Mouse (Mus musculus): ENCODE data around the gene Ralgps2. TPM values are rescaled to one million over a fixed set of nuclear protein-coding genes. Genes with fewer than 3 reads are reported as not detected.

The Ralgps2 gene
- total RNA-seq, 1 experiment, result 40.6 TPM

DNA sequence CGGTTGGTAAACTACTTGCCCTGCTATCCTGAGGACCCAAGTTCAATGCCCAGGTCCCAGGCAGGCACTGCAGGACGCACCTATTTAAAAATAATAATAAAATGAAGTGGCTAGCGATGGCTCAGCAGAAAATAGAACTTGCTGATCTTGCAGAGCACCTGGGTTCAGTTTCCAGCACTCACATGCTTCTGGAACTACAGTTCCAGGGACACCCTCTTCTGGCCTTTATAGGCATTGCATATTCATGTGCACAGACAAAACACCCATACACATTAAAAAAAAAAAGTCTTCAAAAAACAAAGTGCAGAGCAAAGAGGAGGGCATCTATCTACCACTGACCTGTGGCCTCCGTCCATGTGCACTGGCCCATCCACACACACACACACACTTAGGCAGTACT is 47.9 kb downstream of the Ralgps2 start:
- in situ Hi-C loops (cut with MboI; ENCODE audit: low sequenced_read_pairs in 2 of 2, unreplicated experiment in 2 of 2), result no loop called here
- peak; percentile 61; the same call in 1 of the 2 replicates for TF ChIP-seq ZNF384 (IDR thresholded peaks at IDR 0.05; ENCODE audit: low read depth, low read length)
- no peak for TF ChIP-seq ZC3H11A (IDR thresholded peaks at IDR 0.05; ENCODE audit: borderline replicate concordance, low read depth, low read length)

DNA sequence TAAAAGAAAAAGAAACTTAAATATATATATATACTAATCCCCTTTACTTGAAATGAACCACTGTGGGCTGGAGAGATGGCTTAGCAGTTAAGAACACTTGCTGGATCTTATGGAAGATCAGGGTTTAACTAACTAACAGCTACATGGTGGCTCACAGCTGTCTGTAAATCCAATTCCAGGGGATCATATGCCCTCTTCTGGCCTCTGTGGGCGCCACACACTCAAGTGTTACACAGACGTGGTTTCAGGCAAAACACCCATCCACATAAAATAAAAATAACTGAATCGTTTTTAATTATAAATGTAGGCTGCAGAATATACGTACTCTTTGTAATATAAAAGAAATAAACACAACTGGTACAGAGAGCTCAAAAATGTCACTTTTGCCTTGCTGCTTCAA is 50.6 kb downstream of the Ralgps2 start:
- TF ChIP-seq HCFC1 (IDR thresholded peaks at IDR 0.05; ENCODE audit: borderline replicate concordance, insufficient read depth, low read length) (no peak), ZNF384 (IDR thresholded peaks at IDR 0.05; ENCODE audit: low read depth, low read length) (no peak), MAFK (IDR thresholded peaks at IDR 0.05; ENCODE audit: insufficient read depth, low read depth, low read length) (no peak), ZC3H11A (IDR thresholded peaks at IDR 0.05; ENCODE audit: borderline replicate concordance, low read depth, low read length) (no peak), CHD2 (IDR thresholded peaks at IDR 0.05; ENCODE audit: low read depth, low read length) (no peak)
- H3K4me1 ChIP-seq (ENCODE audit: control insufficient read depth in 2 of 2, insufficient read depth in 2 of 2, low read length in 2 of 2, poor library complexity in 1 of 2), result no peaks in the 10 kb centered on the region
- no peak for DNase-seq (ENCODE audit: low read depth, low spot score)
- no peak overlapping the region for H3K4me3 ChIP-seq (ENCODE audit: insufficient read depth in 1 of 2, low read depth in 1 of 2, low read length in 2 of 2, poor library complexity in 1 of 2, severe bottlenecking in 1 of 2)
- in situ Hi-C loops (cut with MboI; ENCODE audit: low sequenced_read_pairs in 2 of 2, unreplicated experiment in 2 of 2), result no loop called here
- peaks cover 6% of the 10 kb centered on the region for H3K36me3 ChIP-seq (ENCODE audit: control insufficient read depth, insufficient read depth, low read length, poor library complexity, severe bottlenecking)
- no peak overlapping the region for H3K27ac ChIP-seq (ENCODE audit: insufficient read depth, low read depth, low read length, poor library complexity, severe bottlenecking)
- no peak overlapping the region for H3K9ac ChIP-seq (ENCODE audit: insufficient read depth, low read depth, low read length, poor library complexity, severe bottlenecking)
- H3K9me3 ChIP-seq (ENCODE audit: control insufficient read depth, insufficient read depth, low read depth, low read length), result no peaks in the 10 kb centered on the region

More for the DNA sequence above, 47.9 kb downstream of the Ralgps2 start:
- H3K9ac ChIP-seq (ENCODE audit: insufficient read depth, low read depth, low read length, poor library complexity, severe bottlenecking), result no peak overlapping the region
- H3K4me1 ChIP-seq (ENCODE audit: control insufficient read depth in 2 of 2, insufficient read depth in 2 of 2, low read length in 2 of 2, poor library complexity in 1 of 2), result no peaks in the 10 kb centered on the region
- peaks cover 6% of the 10 kb centered on the region; the same call in 1 of the 2 replicates for H3K36me3 ChIP-seq (ENCODE audit: control insufficient read depth, insufficient read depth, low read length, poor library complexity, severe bottlenecking)
- H3K27ac ChIP-seq (ENCODE audit: insufficient read depth, low read depth, low read length, poor library complexity, severe bottlenecking), result no peak overlapping the region
- peak; percentile 15 for DNase-seq (ENCODE audit: low read depth, low spot score)
- no peaks in the 10 kb centered on the region for H3K9me3 ChIP-seq (ENCODE audit: control insufficient read depth, insufficient read depth, low read depth, low read length)
- no peak overlapping the region for H3K4me3 ChIP-seq (ENCODE audit: insufficient read depth in 1 of 2, low read depth in 1 of 2, low read length in 2 of 2, poor library complexity in 1 of 2, severe bottlenecking in 1 of 2)

DNA sequence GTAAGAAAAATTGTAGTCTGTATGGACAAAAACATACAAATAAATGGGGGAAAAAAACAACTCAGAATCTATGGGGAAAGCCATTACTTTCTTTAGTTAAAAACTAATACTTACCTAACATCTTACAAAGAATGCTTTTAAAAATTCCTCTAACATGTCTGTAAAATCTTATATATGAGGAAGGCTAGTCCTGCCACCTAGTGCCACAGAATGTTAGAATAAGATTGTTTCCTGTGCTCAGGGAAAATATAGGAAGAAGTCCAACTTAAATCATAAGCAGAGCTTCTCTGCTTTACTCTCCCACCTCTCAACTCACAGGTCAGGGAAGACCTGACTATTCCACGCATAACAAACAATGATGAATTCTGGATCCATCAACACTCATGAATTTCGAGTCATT is 53.5 kb downstream of the Ralgps2 start:
- Histone ChIP-seq H3K9ac (ENCODE audit: insufficient read depth, low read depth, low read length, poor library complexity, severe bottlenecking) (no peak overlapping the region), H3K4me3 (ENCODE audit: insufficient read depth in 1 of 2, low read depth in 1 of 2, low read length in 2 of 2, poor library complexity in 1 of 2, severe bottlenecking in 1 of 2) (no peak overlapping the region), H3K27ac (ENCODE audit: insufficient read depth, low read depth, low read length, poor library complexity, severe bottlenecking) (no peak overlapping the region), H3K36me3 (ENCODE audit: control insufficient read depth, insufficient read depth, low read length, poor library complexity, severe bottlenecking) (peaks cover 14% of the 10 kb centered on the region), H3K9me3 (ENCODE audit: control insufficient read depth, insufficient read depth, low read depth, low read length) (no peaks in the 10 kb centered on the region), H3K4me1 (ENCODE audit: control insufficient read depth in 2 of 2, insufficient read depth in 2 of 2, low read length in 2 of 2, poor library complexity in 1 of 2) (no peaks in the 10 kb centered on the region)
- DNase-seq (ENCODE audit: low read depth, low spot score), result no peak
- TF ChIP-seq HCFC1 (IDR thresholded peaks at IDR 0.05; ENCODE audit: borderline replicate concordance, insufficient read depth, low read length), result no peak
- no peak for TF ChIP-seq CHD2 (IDR thresholded peaks at IDR 0.05; ENCODE audit: low read depth, low read length)
- no peak for TF ChIP-seq ZNF384 (IDR thresholded peaks at IDR 0.05; ENCODE audit: low read depth, low read length)
- TF ChIP-seq MAFK (IDR thresholded peaks at IDR 0.05; ENCODE audit: insufficient read depth, low read depth, low read length), result no peak
- TF ChIP-seq ZC3H11A (IDR thresholded peaks at IDR 0.05; ENCODE audit: borderline replicate concordance, low read depth, low read length), result no peak
- in situ Hi-C loops (cut with MboI; ENCODE audit: low sequenced_read_pairs in 2 of 2, unreplicated experiment in 2 of 2), result no loop called here

DNA sequence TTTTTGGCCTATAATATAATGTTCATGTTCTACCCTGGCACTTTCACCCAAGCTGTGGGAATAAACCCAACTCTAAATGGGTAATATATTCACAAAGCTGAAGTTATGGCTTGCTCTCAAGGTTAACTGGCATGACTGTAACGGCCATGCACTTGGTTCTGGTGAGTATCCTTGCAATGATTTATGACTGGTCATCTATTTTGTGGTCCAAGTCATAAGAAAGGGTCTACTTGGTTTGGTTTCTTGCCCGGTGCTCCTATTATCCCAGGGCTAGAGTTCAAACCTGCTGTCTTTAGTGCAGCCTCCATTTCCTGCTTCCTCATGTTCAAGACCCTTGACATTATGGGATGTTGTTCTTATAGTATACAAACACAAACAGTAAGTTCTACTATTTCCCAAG is 54.6 kb downstream of the Ralgps2 start:
- no peak for DNase-seq (ENCODE audit: low read depth, low spot score)
- H3K27ac ChIP-seq (ENCODE audit: insufficient read depth, low read depth, low read length, poor library complexity, severe bottlenecking), result no peak overlapping the region
- H3K4me1 ChIP-seq (ENCODE audit: control insufficient read depth in 2 of 2, insufficient read depth in 2 of 2, low read length in 2 of 2, poor library complexity in 1 of 2), result no peaks in the 10 kb centered on the region
- no peak for TF ChIP-seq ZC3H11A (IDR thresholded peaks at IDR 0.05; ENCODE audit: borderline replicate concordance, low read depth, low read length)
- no peak for TF ChIP-seq MAFK (IDR thresholded peaks at IDR 0.05; ENCODE audit: insufficient read depth, low read depth, low read length)
- no peak for TF ChIP-seq ZNF384 (IDR thresholded peaks at IDR 0.05; ENCODE audit: low read depth, low read length)
- no peak for TF ChIP-seq HCFC1 (IDR thresholded peaks at IDR 0.05; ENCODE audit: borderline replicate concordance, insufficient read depth, low read length)
- no peak for TF ChIP-seq CHD2 (IDR thresholded peaks at IDR 0.05; ENCODE audit: low read depth, low read length)
- peaks cover 14% of the 10 kb centered on the region for H3K36me3 ChIP-seq (ENCODE audit: control insufficient read depth, insufficient read depth, low read length, poor library complexity, severe bottlenecking)
- in situ Hi-C loops (cut with MboI; ENCODE audit: low sequenced_read_pairs in 2 of 2, unreplicated experiment in 2 of 2), result no loop called here
- no peak overlapping the region for H3K9ac ChIP-seq (ENCODE audit: insufficient read depth, low read depth, low read length, poor library complexity, severe bottlenecking)
- no peaks in the 10 kb centered on the region for H3K9me3 ChIP-seq (ENCODE audit: control insufficient read depth, insufficient read depth, low read depth, low read length)
- no peak overlapping the region for H3K4me3 ChIP-seq (ENCODE audit: insufficient read depth in 1 of 2, low read depth in 1 of 2, low read length in 2 of 2, poor library complexity in 1 of 2, severe bottlenecking in 1 of 2)

DNA sequence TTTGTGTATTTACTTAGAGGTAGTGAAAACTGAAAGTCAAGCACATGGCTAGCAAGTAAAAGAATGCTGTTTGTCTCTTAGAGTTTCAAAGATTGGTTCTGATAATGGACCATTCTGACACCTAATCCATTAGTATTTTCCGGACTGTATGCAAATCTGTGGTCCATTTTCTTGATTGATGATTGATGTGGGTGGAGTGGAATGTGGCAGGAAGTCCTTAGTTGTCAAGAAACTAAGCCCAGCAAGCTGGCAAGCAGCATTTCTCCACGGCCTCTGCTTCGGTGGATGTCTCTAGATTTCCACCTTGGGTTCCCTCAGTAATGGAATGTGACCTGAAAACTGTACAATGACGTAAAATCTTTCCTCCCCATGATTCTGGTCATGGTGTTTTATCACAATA is 68.8 kb downstream of the Ralgps2 start:
- H3K27ac ChIP-seq (ENCODE audit: insufficient read depth, low read depth, low read length, poor library complexity, severe bottlenecking), result no peak overlapping the region
- H3K36me3 ChIP-seq (ENCODE audit: control insufficient read depth, insufficient read depth, low read length, poor library complexity, severe bottlenecking), result no peaks in the 10 kb centered on the region
- H3K4me3 ChIP-seq (ENCODE audit: insufficient read depth in 1 of 2, low read depth in 1 of 2, low read length in 2 of 2, poor library complexity in 1 of 2, severe bottlenecking in 1 of 2), result no peak overlapping the region
- no peaks in the 10 kb centered on the region for H3K9me3 ChIP-seq (ENCODE audit: control insufficient read depth, insufficient read depth, low read depth, low read length)
- TF ChIP-seq HCFC1 (IDR thresholded peaks at IDR 0.05; ENCODE audit: borderline replicate concordance, insufficient read depth, low read length) (no peak), CHD2 (IDR thresholded peaks at IDR 0.05; ENCODE audit: low read depth, low read length) (no peak), ZNF384 (IDR thresholded peaks at IDR 0.05; ENCODE audit: low read depth, low read length) (0 out of 2 replicates have a peak, but pooled peaks have one; percentile 19), MAFK (IDR thresholded peaks at IDR 0.05; ENCODE audit: insufficient read depth, low read depth, low read length) (no peak), ZC3H11A (IDR thresholded peaks at IDR 0.05; ENCODE audit: borderline replicate concordance, low read depth, low read length) (no peak)
- in situ Hi-C loops (cut with MboI; ENCODE audit: low sequenced_read_pairs in 2 of 2, unreplicated experiment in 2 of 2), result no loop called here
- no peak for DNase-seq (ENCODE audit: low read depth, low spot score)
- no peaks in the 10 kb centered on the region for H3K4me1 ChIP-seq (ENCODE audit: control insufficient read depth in 2 of 2, insufficient read depth in 2 of 2, low read length in 2 of 2, poor library complexity in 1 of 2)
- no peak overlapping the region for H3K9ac ChIP-seq (ENCODE audit: insufficient read depth, low read depth, low read length, poor library complexity, severe bottlenecking)

All from ES-E14 (cell line).